Mouse (Mus musculus) forebrain, embryonic 15.5 days (tissue): ENCODE results near the gene Rpl29. TPM values are rescaled to one million over a fixed set of nuclear protein-coding genes. Genes with fewer than 3 reads are reported as not detected.

Source experiments
- ATAC-seq: fragments of 200-750 bp; cut with Nextera tagmentation; replicated peaks from 2 replicates; pipeline ENCODE4 v1.8.0; 2017; ENCODE audit warnings: mild to moderate bottlenecking, moderate TSS enrichment, moderate library complexity
- H3K27ac ChIP-seq: fragments of 300-500 bp; sonication (generic); replicated peaks from 2 replicates; pipeline ENCODE4 v1.5.1; 2015; ENCODE audit warnings: mild to moderate bottlenecking, inconsistent platforms
- H3K27me3 ChIP-seq: fragments of 300-500 bp; sonication (generic); 2 replicates; pipeline ENCODE4 v1.6.1; 2015; ENCODE audit warnings: inconsistent platforms
- H3K36me3 ChIP-seq: fragments of 300-500 bp; sonication (generic); 2 replicates; pipeline ENCODE4 v1.6.1; 2015; ENCODE audit warnings: mild to moderate bottlenecking, inconsistent platforms
- H3K4me1 ChIP-seq: fragments of 300-500 bp; sonication (generic); 2 replicates; pipeline ENCODE4 v1.6.1; 2015; ENCODE audit warnings: inconsistent platforms
- H3K4me2 ChIP-seq: fragments of 300-500 bp; sonication (generic); replicated peaks from 2 replicates; pipeline ENCODE4 v1.6.1; 2015; ENCODE audit warnings: mild to moderate bottlenecking, inconsistent platforms
- H3K4me3 ChIP-seq: fragments of 300-500 bp; sonication (generic); 2 replicates; pipeline ENCODE4 v1.5.1; 2015; ENCODE audit warnings: mild to moderate bottlenecking, inconsistent platforms
- H3K9ac ChIP-seq: fragments of 300-500 bp; sonication (generic); replicated peaks from 2 replicates; pipeline ENCODE4 v1.6.1; 2015; ENCODE audit warnings: mild to moderate bottlenecking, inconsistent platforms
- H3K9me3 ChIP-seq: fragments of 300-500 bp; sonication (generic); 2 replicates; pipeline ENCODE4 v1.6.1; 2016; ENCODE audit warnings: inconsistent platforms
- WGBS: fragments of 180-500 bp; shearing (Covaris S2); methylation state at CpG from one replicate; pipeline ENCODE4 v1.1.7; 2015; ENCODE audit warnings: mixed read lengths; 5-methylcytosine and 5-hydroxymethylcytosine counted together
- polyA plus RNA-seq: library from polyadenylated mRNA; unstranded; fragments of >200 nt; fragmentation: Nextera tagmentation; extraction: Ambion mirVana; gene quantifications from 2 replicates; pipeline ENCODE4 v1.2.1, GENCODE M21; 2015

Rpl29 gene
- polyA plus RNA-seq, 1 experiment from 2014 or later, result 615 TPM

GRCm38 (mm10) chr9:106421033-106421864, 8.0 kb upstream of the Rpl29 start:
- H3K4me2 ChIP-seq, result peak overlapping the region; percentile 19
- H3K27me3 ChIP-seq, result no peaks in the 10 kb centered on the region
- no peak overlapping the region for H3K4me3 ChIP-seq
- peaks cover 39% of the 10 kb centered on the region for H3K4me1 ChIP-seq
- ATAC-seq, result peak; percentile 31; the same call in 1 of the 2 replicates
- no peak overlapping the region for H3K9ac ChIP-seq
- no peaks in the 10 kb centered on the region for H3K36me3 ChIP-seq
- no peak overlapping the region for H3K27ac ChIP-seq
- 8% methylated on average over 17 of the region's 18 CpGs for WGBS
- H3K9me3 ChIP-seq, result no peaks in the 10 kb centered on the region

DNA sequence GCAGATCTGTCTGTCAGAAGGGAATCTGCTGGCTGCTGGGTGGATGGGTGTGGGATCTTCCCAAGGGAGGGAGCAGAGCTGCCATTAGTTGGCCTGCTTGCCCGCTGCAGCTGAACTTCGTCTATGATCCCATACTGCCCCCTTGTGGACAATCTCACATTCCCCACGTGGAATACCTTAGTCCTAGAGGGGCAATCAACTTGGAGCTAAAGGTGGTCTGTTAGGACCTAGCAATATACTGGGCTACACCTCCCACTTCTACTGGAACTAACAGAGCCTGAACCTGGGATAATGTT, 7.4 kb upstream of the Rpl29 start:
- WGBS, result 0% methylated on average over 3 of the region's 3 CpGs
- peak; percentile 79 for ATAC-seq
- peak overlapping the region; percentile 19 for H3K4me2 ChIP-seq
- no peaks in the 10 kb centered on the region for H3K36me3 ChIP-seq
- no peak overlapping the region for H3K27ac ChIP-seq
- peaks cover 39% of the 10 kb centered on the region for H3K4me1 ChIP-seq
- no peak overlapping the region for H3K4me3 ChIP-seq
- H3K27me3 ChIP-seq, result no peaks in the 10 kb centered on the region
- H3K9ac ChIP-seq, result no peak overlapping the region
- H3K9me3 ChIP-seq, result no peaks in the 10 kb centered on the region

DNA sequence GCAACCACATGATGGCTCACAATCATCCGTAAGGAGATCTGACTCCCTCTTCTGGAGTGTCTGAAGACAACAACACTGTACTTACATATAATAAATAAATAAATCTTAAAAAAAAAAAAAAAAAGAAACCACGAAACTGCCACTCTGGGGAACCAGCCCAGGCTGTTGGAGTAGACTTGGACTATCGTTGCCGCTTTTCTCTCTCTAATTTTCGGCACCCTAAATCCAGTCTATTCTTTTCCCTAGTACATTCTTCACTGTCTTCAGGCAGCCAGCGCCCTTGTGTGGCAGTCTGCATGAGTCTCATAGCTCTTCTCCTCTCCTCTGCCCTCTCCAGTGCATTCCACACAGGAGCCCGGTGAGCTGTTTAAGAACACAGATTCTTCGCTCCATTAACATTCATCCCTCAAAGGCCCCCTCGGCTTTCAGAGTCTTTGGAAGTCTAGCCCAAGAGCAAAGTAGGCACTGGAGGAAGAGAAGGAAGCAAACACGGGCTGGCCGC, 484 bp upstream of the Rpl29 start:
- Histone ChIP-seq H3K27me3 (no peaks in the 10 kb centered on the region), H3K27ac (peak overlapping the region; percentile 97), H3K4me3 (peak overlapping the region; percentile 79), H3K36me3 (peaks cover 27% of the 10 kb centered on the region), H3K9ac (peak overlapping the region; percentile 67), H3K4me1 (peaks cover 17% of the 10 kb centered on the region), H3K9me3 (no peaks in the 10 kb centered on the region), H3K4me2 (peak overlapping the region; percentile 63)
- ATAC-seq, result peak; percentile 68
- 13% methylated on average over 11 of the region's 11 CpGs for WGBS

DNA sequence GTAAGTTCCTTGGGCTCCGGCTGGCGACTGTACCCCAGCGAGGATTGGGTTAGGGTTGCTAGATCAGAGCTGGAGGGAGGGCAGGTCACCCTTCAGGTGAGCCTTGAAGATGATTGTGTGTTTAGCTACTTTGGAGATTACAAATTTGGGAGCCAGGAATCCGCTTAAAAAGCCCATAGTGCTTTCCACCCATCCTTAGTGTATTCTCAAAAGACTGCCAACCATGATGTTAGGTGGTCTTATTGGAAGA, 686 bp downstream of the Rpl29 start:
- peak overlapping the region; percentile 63 for H3K4me2 ChIP-seq
- no peak for ATAC-seq
- H3K27ac ChIP-seq, result peak overlapping the region; percentile 97
- H3K27me3 ChIP-seq, result no peaks in the 10 kb centered on the region
- H3K36me3 ChIP-seq, result peaks cover 27% of the 10 kb centered on the region
- H3K4me1 ChIP-seq, result peaks cover 17% of the 10 kb centered on the region
- H3K9me3 ChIP-seq, result no peaks in the 10 kb centered on the region
- H3K9ac ChIP-seq, result peak overlapping the region; percentile 84
- H3K4me3 ChIP-seq, result peak overlapping the region; percentile 79
- WGBS, result 2% methylated on average over 4 of the region's 4 CpGs

DNA sequence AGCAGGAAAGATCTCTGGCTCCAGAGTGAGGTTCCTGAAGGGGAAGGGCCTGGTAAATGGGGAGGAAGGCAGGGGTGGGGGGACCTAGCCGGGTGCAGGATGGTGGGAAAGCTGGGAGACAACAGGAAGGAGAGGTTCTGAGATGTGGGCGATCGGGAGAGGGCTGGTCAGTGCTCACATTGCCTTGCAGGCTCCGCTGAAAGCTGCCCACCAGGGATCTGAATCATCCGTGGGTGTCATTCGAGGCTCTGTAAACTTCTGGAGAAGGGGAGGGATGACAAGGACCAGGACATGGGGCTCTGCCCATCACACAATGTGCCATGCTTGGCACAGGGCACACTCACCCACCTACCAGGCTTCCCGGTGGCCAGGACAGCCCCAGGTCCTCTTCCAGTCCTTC, 4.1 kb downstream of the Rpl29 start:
- WGBS, result 74% methylated on average over 7 of the region's 7 CpGs
- Histone ChIP-seq H3K4me3 (no peak overlapping the region), H3K4me1 (peaks cover 27% of the 10 kb centered on the region), H3K4me2 (no peak overlapping the region), H3K36me3 (peaks cover 27% of the 10 kb centered on the region), H3K27me3 (no peaks in the 10 kb centered on the region), H3K9me3 (no peaks in the 10 kb centered on the region), H3K27ac (no peak overlapping the region), H3K9ac (no peak overlapping the region)
- ATAC-seq, result no peak

- H3K4me3 ChIP-seq, result no peak overlapping the region
- 85% methylated on average over 9 of the region's 9 CpGs for WGBS
- no peak for ATAC-seq
- no peak overlapping the region for H3K9ac ChIP-seq
- H3K4me2 ChIP-seq, result no peak overlapping the region
- no peaks in the 10 kb centered on the region for H3K27me3 ChIP-seq
- H3K9me3 ChIP-seq, result no peaks in the 10 kb centered on the region
- no peak overlapping the region for H3K27ac ChIP-seq
- peaks cover 22% of the 10 kb centered on the region for H3K36me3 ChIP-seq
- peaks cover 20% of the 10 kb centered on the region for H3K4me1 ChIP-seq
Measured at GRCm38 (mm10) chr9:106436566-106436965, 7.3 kb downstream of the Rpl29 start.

DNA sequence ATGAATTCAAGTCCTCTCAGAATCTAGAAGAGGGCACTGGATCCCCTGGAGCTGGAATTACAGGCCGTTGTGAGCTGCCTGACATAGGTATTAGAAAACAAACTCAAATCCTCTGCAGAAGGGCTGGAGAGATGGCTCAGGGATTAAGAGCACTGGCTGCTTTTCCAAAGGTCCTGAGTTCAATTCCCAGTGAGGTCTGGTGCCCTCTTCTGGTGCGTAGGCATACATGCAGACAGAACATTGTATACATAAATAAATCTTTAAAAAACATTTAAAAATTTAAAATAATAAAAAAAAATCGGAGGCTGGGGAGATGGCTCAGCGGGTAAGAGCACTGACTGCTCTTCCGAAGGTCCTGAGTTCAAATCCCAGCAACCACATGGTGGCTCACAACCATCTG, 13.4 kb downstream of the Rpl29 start:
- no peaks in the 10 kb centered on the region for H3K27me3 ChIP-seq
- no peak for ATAC-seq
- H3K9ac ChIP-seq, result no peak overlapping the region
- H3K4me2 ChIP-seq, result no peak overlapping the region
- no peak overlapping the region for H3K4me3 ChIP-seq
- no peaks in the 10 kb centered on the region for H3K36me3 ChIP-seq
- WGBS, result 79% methylated on average over 5 of the region's 5 CpGs
- peaks cover 27% of the 10 kb centered on the region for H3K4me1 ChIP-seq
- no peaks in the 10 kb centered on the region for H3K9me3 ChIP-seq
- H3K27ac ChIP-seq, result no peak overlapping the region

GRCm38 (mm10) chr9:106444836-106445235, 15.6 kb downstream of the Rpl29 start:
- Histone ChIP-seq H3K36me3 (no peaks in the 10 kb centered on the region), H3K27me3 (no peaks in the 10 kb centered on the region), H3K9ac (no peak overlapping the region), H3K27ac (no peak overlapping the region), H3K9me3 (no peaks in the 10 kb centered on the region), H3K4me2 (no peak overlapping the region), H3K4me3 (no peak overlapping the region), H3K4me1 (peaks cover 29% of the 10 kb centered on the region)
- no peak for ATAC-seq
- WGBS, result 87% methylated on average over 4 of the region's 4 CpGs

DNA sequence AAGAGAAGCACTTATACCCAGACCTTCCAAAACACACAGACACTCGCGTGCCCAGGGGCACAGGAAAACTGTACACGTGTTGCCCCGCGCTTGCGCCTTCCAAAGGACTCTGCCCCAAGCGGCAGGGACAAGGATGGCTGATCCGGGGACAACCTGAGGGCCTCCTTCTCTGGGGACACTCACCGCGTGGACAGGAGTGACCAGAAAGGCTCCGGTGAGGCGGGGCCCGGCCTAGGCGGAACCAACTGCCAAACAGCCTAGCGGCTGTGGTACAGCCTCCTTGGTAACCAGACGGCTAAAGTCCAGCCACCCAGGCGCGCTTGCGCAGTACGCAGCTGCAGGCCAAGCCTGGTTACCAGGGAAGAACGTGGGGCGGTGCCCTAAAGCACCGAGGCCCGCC, 18.1 kb downstream of the Rpl29 start, which contains the start of the genes Abhd14b and Abhd14a:
TSS of gene Abhd14b (plus strand) at position 112 of the 400 bp plus-strand sequence.
TSS of gene Abhd14a (minus strand) at position 331 of the 400 bp plus-strand sequence.
- Histone ChIP-seq H3K4me3 (peak within 1 kb of the TSS; percentile 47), H3K9ac (peak within 1 kb of the TSS; percentile 56), H3K9me3 (no peaks in the 10 kb centered on the region), H3K4me2 (peak within 1 kb of the TSS; percentile 68), H3K4me1 (peaks cover 38% of the 10 kb centered on the region), H3K36me3 (no peaks in the 10 kb centered on the region), H3K27ac (peak within 1 kb of the TSS; percentile 54), H3K27me3 (no peaks in the 10 kb centered on the region)
- peak; percentile 85 for ATAC-seq
- 0% methylated on average over 24 of the region's 24 CpGs for whole genome bisulfite sequencing

DNA sequence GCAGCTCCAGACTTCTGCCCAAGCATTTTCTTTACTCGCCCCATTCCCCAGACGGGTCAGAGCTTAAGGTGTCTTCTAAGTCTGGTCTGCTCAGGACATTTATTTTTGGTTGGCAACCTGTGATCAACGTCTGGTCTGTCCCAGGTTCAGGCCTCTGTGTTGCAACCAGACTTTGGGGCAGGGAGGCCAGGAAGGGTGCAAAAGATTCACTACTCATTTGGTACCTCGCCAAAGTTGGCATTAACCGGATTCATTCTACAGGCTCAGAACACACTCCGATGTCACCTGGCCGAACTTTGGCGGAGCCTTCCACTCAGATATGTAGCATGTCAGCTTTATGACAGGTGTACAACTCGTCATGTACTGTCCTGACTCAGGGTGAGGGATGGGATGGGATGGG, 18.7 kb downstream of the Rpl29 start:
- peak overlapping the region; percentile 56; the same call in 1 of the 2 replicates for H3K9ac ChIP-seq
- H3K4me3 ChIP-seq, result peak overlapping the region; percentile 47
- H3K4me2 ChIP-seq, result peak overlapping the region; percentile 68
- no peaks in the 10 kb centered on the region for H3K27me3 ChIP-seq
- H3K4me1 ChIP-seq, result peaks cover 44% of the 10 kb centered on the region
- no peaks in the 10 kb centered on the region for H3K36me3 ChIP-seq
- peak overlapping the region; percentile 31 for H3K27ac ChIP-seq
- WGBS, result 41% methylated on average over 9 of the region's 9 CpGs
- ATAC-seq, result no peak
- no peaks in the 10 kb centered on the region for H3K9me3 ChIP-seq

GRCm38 (mm10) chr9:106448498-106449031, 19.3 kb downstream of the Rpl29 start:
- peak; percentile 65 for ATAC-seq
- WGBS, result 1% methylated on average over 23 of the region's 23 CpGs
- Histone ChIP-seq H3K36me3 (no peaks in the 10 kb centered on the region), H3K4me2 (peak overlapping the region; percentile 68), H3K4me1 (peaks cover 47% of the 10 kb centered on the region), H3K4me3 (peak overlapping the region; percentile 39), H3K9me3 (no peaks in the 10 kb centered on the region), H3K9ac (peak overlapping the region; percentile 48), H3K27me3 (no peaks in the 10 kb centered on the region), H3K27ac (peak overlapping the region; percentile 54; the same call in 1 of the 2 replicates)

GRCm38 (mm10) chr9:106449947-106450346, 20.7 kb downstream of the Rpl29 start:
- Histone ChIP-seq H3K4me1 (peaks cover 51% of the 10 kb centered on the region), H3K9me3 (no peaks in the 10 kb centered on the region), H3K27ac (no peak overlapping the region), H3K36me3 (no peaks in the 10 kb centered on the region), H3K9ac (no peak overlapping the region), H3K4me2 (no peak overlapping the region), H3K4me3 (no peak overlapping the region), H3K27me3 (no peaks in the 10 kb centered on the region)
- ATAC-seq, result no peak
- WGBS, result 93% methylated on average over 8 of the region's 8 CpGs
